Mouse (Mus musculus) layer of hippocampus, adult 6 months (tissue): ENCODE measurements around the gene Cutc. TPM values are rescaled to one million over a fixed set of nuclear protein-coding genes. Genes with fewer than 3 reads are reported as not detected.

ENCODE experiments used
- long read RNA-seq, 2 experiments: library from polyadenylated mRNA; unstranded; transcript quantifications; one replicate each; pipeline ENCODE4 v2.0.0; 2019 to 2020
- polyA plus RNA-seq: library from polyadenylated mRNA; unstranded; fragments of <200 nt; fragmentation: Nextera tagmentation; gene quantifications from 2 replicates; pipeline ENCODE4 v1.2.3, GENCODE M21; 2021

The Cutc gene
- polyA plus RNA-seq = 11.2 and 12.1 TPM in 2 replicates
- long read RNA-seq, experiment 1, transcript Cutc-202 (9 exons, 1,233 nt) = major isoform, 9 of 14 reads
- long read RNA-seq, experiment 1, partial matches to known transcripts = 1 of 14 reads
- long read RNA-seq, experiment 1, other reads (novel, unspliced or antisense) = 0 of 14 reads
- long read RNA-seq, experiment 2, transcript Cutc-202 (9 exons, 1,233 nt) = major isoform, 12 of 17 reads
- long read RNA-seq, experiment 2, partial matches to known transcripts = 0 of 17 reads
- long read RNA-seq, experiment 2, other reads (novel, unspliced or antisense) = 1 of 17 reads

DNA sequence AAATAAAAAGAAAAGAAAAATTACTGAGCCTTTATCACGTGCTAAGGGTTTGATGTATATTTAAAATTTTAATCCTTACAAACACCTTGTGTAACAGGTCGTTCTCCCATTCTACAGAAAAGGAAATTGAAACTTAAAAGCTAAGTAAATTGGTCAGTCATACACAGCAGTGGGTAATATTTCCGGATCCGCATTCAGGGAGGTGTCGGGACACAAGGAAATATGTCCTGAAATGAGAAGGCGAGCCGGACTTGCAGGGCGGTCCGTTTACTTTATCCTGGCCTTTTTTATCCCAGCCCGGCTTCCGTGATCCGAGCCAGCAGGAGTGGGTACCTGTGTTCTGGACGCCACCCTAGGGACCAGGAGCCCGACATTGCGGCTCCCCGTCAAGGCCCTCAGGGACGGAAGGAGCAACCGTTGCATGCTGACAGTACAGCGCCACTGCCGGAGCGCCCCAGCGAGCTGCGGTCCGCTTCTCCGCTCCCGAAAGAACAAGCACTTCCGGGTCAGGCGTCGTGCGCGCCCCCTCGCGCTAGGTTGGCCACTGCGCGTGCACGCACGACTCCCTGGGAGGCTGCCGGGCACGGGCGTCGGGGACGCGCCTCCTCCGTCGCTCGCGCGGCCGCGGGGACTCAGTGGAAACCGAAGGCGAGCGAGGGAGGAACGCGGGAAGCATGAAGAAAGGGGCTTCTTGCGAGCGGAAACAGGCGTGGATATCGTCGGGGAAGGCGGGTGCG lies at the start of gene Cutc, which contains the start of gene Cox15:
Gene Cutc (plus strand): TSS at position 508 of the 737 bp plus-strand sequence.
Gene Cox15 (minus strand): TSS at position 512 of the 737 bp plus-strand sequence.

DNA sequence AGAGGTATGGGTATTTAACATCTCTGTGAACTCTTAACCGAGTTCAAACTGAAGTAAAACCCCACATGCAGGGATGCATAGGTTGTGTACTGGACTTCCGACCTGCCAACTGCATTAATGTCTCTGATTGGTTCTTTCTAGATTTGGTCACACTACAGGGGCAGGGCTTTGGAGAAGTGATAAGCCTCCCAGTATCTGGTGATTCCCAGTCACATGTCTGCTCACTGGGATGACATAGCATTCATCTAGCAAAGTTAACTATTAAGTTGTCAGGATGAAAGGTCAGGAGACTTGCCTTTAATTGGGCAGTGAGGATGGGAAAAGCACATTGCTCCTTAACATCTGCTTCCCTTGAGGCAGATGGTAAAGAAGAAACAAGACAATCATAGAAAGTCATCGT lies 29.2 kb downstream of the Cutc start, which contains the start of gene Abcc2:
Gene Abcc2 (plus strand): TSS at position 213 of the 400 bp plus-strand sequence.

Other genes starting within 250 kb of the Cutc start
- gene Got1, start 228.4 kb upstream of the Cutc start, polyA plus RNA-seq = 362 and 411 TPM in 2 replicates
- gene Nkx2-3, start 140.7 kb upstream of the Cutc start, polyA plus RNA-seq = not detected in 2 replicates
- 3.9 and 4.6 TPM in 2 replicates for gene Slc25a28, start 78.1 kb upstream of the Cutc start, polyA plus RNA-seq
- gene Entpd7, start 63.3 kb upstream of the Cutc start, polyA plus RNA-seq = 4.8 and 5.0 TPM in 2 replicates
- 2.9 and 5.7 TPM in 2 replicates for gene Cox15, start within 50 bp of the Cutc start, polyA plus RNA-seq
- gene Abcc2, start 29.2 kb downstream of the Cutc start, polyA plus RNA-seq = 0.01 TPM in 1 of 2 replicates, not detected in the other
- 2.1 and 2.7 TPM in 2 replicates for gene Dnmbp, start 187.2 kb downstream of the Cutc start, polyA plus RNA-seq
- gene Cpn1, start 233.6 kb downstream of the Cutc start, polyA plus RNA-seq = 0.98 and 1.9 TPM in 2 replicates